In genomic region chr5:118156976-118157375, GRCm38 (mm10) we compare ENCODE assay signal across 18 mouse cellular contexts. TPM values are rescaled to one million over a fixed set of nuclear protein-coding genes. Genes with fewer than 3 reads are reported as not detected.
DNase-seq lines count a peak whose midpoint lies in the region; ATAC-seq lines count a peak whose summit lies in the region.
"Had no signal": no experiment of that assay in that cellular context is flagged by ENCODE, and none has a peak within 500 bp of the region (broad histone marks: within the 10 kb centered on the region; RNA-seq: fewer than 3 reads in every experiment).

No protein-coding gene starts in this region.

- no peak for DNase-seq in heart, adult 8-10 months (ENCODE audit: low spot score)
- DNase-seq in 3T3-L1 (ENCODE audit: low read depth, low spot score) (peak; percentile 42), liver (peak; percentile 58)
- peak; percentile 41 to 53 for DNase-seq in lung, postnatal 4 days
- DNase-seq in gastrocnemius, adult 8-10 months (ENCODE audit: low spot score in 2 of 2): no peak
- DNase-seq in cerebellum, postnatal 36 days: no peak
- DNase-seq: adrenal gland, adult 2 months; cerebellum, adult 2 months; thymus, adult 18-20 months had no signal

- peaks cover 34% of the 10 kb centered on the region for H3K4me1 ChIP-seq in heart, embryonic 12.5 days (replicated peaks)

- H3K4me3 ChIP-seq in heart, embryonic 12.5 days: no peak overlapping the region
- H3K4me3 ChIP-seq: layer of hippocampus, adult 2 months; left cerebral cortex, adult 2 months; limb, embryonic 13.5 days had no signal

- H3K36me3 ChIP-seq in heart, embryonic 12.5 days: peaks cover 6% of the 10 kb centered on the region

- H3K27ac ChIP-seq in heart, embryonic 12.5 days (ENCODE audit: poor library complexity, severe bottlenecking): no peak overlapping the region; the same call in 1 of the 2 replicates
- H3K27ac ChIP-seq: layer of hippocampus, adult 2 months; left cerebral cortex, adult 2 months; limb, embryonic 13.5 days had no signal

- no peaks in the 10 kb centered on the region for H3K9me3 ChIP-seq in heart, embryonic 12.5 days (replicated peaks)
- H3K9me3 ChIP-seq: limb, embryonic 13.5 days had no signal

- H3K9ac ChIP-seq in heart, embryonic 12.5 days: no peak overlapping the region
- H3K9ac ChIP-seq: limb, embryonic 13.5 days had no signal

- H3K27me3 ChIP-seq in heart, embryonic 12.5 days (replicated peaks): peaks cover 24% of the 10 kb centered on the region

- ATAC-seq in heart, embryonic 12.5 days (ENCODE audit: insufficient number of reproducible peaks, low FRiP score): peak; percentile 22; the same call in 1 of the 2 replicates
- ATAC-seq: forebrain, embryonic 14.5 days had no signal

- no peak overlapping the region for H3K4me2 ChIP-seq in heart, embryonic 12.5 days
- H3K4me2 ChIP-seq: limb, embryonic 13.5 days had no signal

- WGBS in heart, embryonic 12.5 days: 21% methylated on average over 4 of the region's 4 CpGs

RNA-seq across cellular contexts. Expression of gene Fbxw8, which starts 1.7 kb away (rescaled TPM):
- 36.6 and 38.9 TPM in 2 replicates for polyA plus RNA-seq in heart, embryonic 12.5 days (2016; fragmentation: Nextera tagmentation; extraction: Ambion mirVana)
- total RNA-seq in heart, adult 8-10 months (2022): 10 to 100 TPM; 34.9 to 37.7 (median 36.6) TPM
- 10 to 100 TPM; 17.7 to 23.7 (median 19.0) TPM for total RNA-seq in gastrocnemius, adult 8-10 months (2022)

RNA-seq across cellular contexts. Expression of gene Hrk, which starts 7.5 kb away (rescaled TPM):
- polyA plus RNA-seq in heart, embryonic 12.5 days (2016; fragmentation: Nextera tagmentation; extraction: Ambion mirVana): 0.09 TPM in 1 of 2 replicates, not detected in the other
- under 1 TPM; 0.23 to 0.46 (median 0.36) TPM for total RNA-seq in heart, adult 8-10 months (2022)
- total RNA-seq in gastrocnemius, adult 8-10 months (2022): under 1 TPM in 3 of 4 experiments, not detected in 1; 0.05 to 0.16 (median 0.11) TPM
- total RNA-seq: adrenal gland, adult 2 months; granulocyte monocyte progenitor cell, adult 5-6 weeks; hematopoietic stem cell, adult 5-6 weeks; megakaryocyte progenitor cell, adult 5-6 weeks had no signal
- polyA plus RNA-seq: adrenal gland, adult 2 months; C2C12 had no signal

Comparison
In these comparisons a context has a peak if more than half of its experiments do, and no peak if none do; other contexts are left out.
1. DNase-seq: peak in 3T3-L1 (single experiment), liver (single experiment) and lung, postnatal 4 days (2 of 2); none in heart, adult 8-10 months (single experiment), gastrocnemius, adult 8-10 months (0 of 2) and cerebellum, postnatal 36 days (0 of 2).